Mouse (Mus musculus) spleen, adult 12 weeks (tissue): ENCODE measurements around the gene Rab21.
A peak's percentile ranks its signal among the peaks of the same experiment; 100 is the strongest.

Experiments used
- DNase-seq: peaks from one replicate; pipeline ENCODE4 v3.0.0; 2022; ENCODE audit warnings: low spot score

The Rab21 gene

DNA sequence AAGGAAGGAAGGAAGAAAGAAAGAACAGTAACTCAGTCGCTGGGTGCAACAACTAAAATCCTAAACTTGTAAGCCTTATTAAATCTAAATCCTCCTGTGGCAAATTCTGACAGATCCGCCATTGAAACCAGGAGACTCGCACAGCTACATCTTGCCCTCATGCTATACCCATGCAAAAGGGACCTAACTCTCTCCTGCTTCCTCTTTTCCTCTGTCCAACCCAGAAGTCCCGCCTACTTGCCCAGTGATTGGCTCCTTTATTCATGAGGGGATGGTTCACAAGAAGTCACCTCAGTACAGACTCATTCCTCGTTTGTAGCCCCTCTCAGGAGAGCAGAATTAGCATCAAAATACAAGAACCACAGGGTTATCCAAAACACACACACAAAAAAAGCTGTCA is 43.7 kb downstream of the Rab21 start:
- no peak for DNase-seq

DNA sequence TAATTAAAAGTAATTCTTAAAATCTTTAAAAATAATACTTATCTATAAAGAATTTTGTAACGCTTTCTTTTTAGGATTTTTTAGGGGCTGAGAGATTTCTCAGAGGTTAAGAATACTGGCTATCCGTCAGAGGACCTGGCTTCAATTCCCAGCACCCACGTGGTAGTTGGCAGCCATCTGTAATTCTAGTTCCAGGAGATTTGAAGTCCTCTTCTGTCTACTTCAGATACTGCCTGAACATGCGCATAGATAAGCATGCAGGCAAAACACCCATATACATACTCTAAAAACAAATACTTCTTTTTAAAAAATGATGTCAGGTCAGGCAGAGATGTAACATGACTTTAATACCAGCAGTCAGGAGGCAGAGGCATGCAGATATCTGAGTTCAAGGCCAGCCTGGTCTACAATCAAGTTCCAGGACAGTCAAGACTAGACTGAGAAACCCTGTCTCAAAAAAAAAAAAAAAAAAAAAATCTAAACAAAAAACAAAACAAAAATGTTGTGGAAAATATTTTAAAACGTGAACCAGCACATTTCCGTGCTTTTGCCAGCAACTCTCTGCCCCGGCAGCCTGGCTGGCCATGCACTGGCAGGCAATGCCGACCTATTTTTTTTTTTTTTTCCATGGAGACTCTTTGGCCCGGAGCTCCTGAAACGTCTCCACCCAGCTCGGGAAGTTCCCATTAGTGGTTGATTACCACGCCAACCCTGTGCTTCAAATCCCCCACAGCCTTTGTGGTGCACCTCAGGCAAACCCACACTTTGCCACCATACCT is 44.6 kb downstream of the Rab21 start:
- DNase-seq, result no peak

- DNase-seq, result no peak
These were observed 52.4 kb downstream of the Rab21 start for GRCm38 (mm10) chr10:115262926-115263562.

GRCm38 (mm10) chr10:115262261-115262660 is 53.1 kb downstream of the Rab21 start:
- DNase-seq, result no peak

DNA sequence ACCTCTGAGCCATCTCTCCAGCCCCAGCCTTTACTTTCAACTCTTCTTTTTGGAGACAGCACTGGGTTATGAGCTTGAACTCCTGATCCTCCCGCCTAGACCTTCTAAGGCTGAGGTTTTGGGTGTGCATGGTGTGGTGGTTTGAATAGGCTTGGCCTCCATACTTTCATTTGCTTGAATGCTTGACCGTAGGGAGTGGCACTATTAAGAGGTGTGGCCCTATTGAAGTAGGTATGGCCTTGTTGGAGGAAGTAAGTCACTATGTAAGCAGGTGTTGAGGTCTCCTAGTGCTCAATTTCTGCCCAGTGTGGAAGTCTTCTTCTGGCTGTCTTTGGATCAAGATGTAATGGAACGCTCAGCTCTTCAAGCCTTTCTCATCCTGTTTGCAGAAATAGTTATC is 54.0 kb downstream of the Rab21 start:
- DNase-seq, result no peak

- DNase-seq, result no peak
These were observed 59.2 kb downstream of the Rab21 start for GRCm38 (mm10) chr10:115256162-115256561.

GRCm38 (mm10) chr10:115253521-115253920 is 61.9 kb downstream of the Rab21 start:
- no peak for DNase-seq

- DNase-seq, result peak; percentile 33
These were observed 63.1 kb downstream of the Rab21 start for GRCm38 (mm10) chr10:115252321-115252757.

DNA sequence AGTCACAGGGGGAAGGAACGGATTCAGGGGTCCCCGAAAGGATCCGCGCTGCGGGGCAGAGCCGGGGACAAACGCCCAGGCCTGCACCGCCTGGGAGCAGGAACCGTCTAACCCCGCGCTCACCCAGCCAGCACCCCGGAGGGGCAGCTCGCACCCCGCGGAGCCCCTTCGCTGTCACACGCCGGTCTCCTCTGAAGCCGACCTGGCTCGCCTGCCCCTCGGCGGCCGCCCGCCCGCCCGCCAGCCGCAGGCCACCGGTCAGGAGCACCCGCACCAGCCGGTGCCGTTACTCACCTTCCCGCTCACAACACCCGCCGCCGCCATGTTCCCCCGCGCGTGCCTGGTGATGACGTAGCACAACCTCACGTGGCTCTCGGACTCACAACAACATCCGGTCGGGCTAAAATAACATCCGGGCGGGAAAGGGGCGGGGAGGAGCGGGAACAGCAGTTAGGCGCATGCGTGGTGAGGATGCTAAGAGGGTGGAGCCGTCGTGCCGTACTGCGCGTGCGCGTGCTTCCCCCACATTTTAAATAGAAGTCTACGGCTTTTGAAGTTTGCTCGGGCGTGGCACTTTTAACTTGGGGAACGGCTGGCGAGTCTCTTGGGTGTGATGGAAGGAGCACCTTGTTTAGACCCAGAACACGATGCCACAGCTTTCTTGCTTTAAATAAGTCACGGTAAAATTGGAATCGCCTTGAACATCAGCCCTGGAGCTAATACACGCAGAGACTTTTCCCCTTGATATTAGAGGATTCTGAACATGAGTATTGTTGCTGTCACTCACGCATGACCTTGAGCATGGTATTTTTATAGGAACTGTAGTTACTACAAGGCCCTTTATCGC is 64.1 kb downstream of the Rab21 start, which contains the start of gene Tbc1d15:
Tbc1d15 (minus strand) TSS at position 380 of the 847 bp plus-strand sequence.
- DNase-seq, result peak; percentile 97

DNA sequence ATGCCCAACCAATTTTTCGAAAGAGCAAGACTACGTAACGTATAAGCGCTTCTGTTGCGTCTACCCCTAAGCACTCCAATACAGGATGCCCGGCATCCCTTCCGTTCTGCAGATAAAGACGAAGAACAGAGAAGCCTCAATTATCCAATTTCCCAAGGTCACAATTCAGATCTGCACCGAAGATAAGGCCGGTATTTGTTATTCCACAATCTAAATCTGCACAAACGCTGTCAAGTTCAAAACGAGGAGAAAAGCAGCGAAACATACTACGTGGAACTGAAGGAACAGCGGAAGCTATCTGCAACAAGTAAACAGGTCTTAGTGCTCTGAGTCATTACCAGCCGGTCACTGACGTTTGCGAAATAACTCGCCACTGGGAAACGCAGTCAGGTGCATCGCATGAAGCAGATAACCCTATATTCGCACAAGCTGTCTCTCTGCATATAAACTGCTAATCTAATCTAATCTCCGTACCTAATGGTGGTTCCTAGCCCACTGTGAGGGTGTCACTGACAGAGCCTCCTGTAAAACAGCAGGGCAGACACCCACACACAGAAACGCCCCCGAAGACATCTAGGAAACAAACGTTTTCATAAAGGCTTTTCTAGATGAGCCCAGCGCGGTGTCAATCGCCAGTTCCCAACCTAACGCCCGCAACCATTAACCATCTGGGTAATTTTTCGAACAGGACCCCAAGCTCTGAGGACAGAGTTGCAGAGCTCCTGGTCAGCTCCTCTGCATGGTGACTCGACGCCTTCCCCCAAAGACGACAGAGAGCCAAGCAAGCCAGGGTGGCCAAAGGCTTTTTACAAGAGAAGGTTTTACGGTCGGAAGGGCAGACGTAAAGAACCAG is 64.9 kb downstream of the Rab21 start:
- DNase-seq, result peak; percentile 37

DNA sequence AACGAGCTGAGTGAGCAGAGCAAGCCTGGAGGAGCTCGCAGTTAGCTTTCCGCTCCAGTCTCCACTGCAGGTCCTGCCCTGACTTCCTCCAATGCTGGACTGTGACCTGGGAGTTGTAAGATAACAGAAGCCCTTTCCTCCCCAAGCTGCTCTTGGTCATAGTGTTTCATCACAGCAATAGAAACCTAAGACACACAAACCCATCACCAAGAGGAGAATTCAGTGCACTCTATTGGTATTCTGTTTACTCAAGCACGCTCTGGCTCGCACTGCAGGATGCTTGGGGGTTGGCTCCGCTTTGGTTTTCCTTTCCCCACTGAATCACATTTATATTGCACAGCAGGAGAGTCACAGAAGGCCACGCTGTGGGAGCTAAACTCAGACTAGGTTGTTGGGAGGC is 67.4 kb downstream of the Rab21 start:
- DNase-seq, result no peak

- no peak for DNase-seq
These were observed 69.9 kb downstream of the Rab21 start for GRCm38 (mm10) chr10:115245488-115245887.

- no peak for DNase-seq
These were observed 74.3 kb downstream of the Rab21 start for GRCm38 (mm10) chr10:115241082-115241595.

- no peak for DNase-seq
These were observed 77.5 kb downstream of the Rab21 start for GRCm38 (mm10) chr10:115237931-115238330.
